Mouse (Mus musculus) heart, postnatal 25 days (tissue): ENCODE data around the gene Dock2. TPM values are rescaled to one million over a fixed set of nuclear protein-coding genes. Genes with fewer than 3 reads are reported as not detected.

Experiments used
- DNase-seq: peaks from one replicate; pipeline ENCODE4 v3.0.0; 2022; ENCODE audit warnings: low spot score
- intact Hi-C: fragments of 180-260 bp; cut with DNase I; formaldehyde crosslinking; loops from one replicate; pipeline ENCODE4 v1.15.1; 2025
- total RNA-seq, 2 experiments: library from RNA; stranded (reverse); gene quantifications; 2 replicates each; pipeline ENCODE4 v1.2.3; 2021

The Dock2 gene
- total RNA-seq, 2 experiments from 2014 or later: 2.2 to 2.5 TPM

- intact Hi-C loops: no loop called here
- no peak for DNase-seq
Observed at GRCm38 (mm10) chr11:34447891-34448290, 335.8 kb downstream of the Dock2 start.

GRCm38 (mm10) chr11:34438429-34438828, 345.3 kb downstream of the Dock2 start:
- intact Hi-C loops: no loop called here
- no peak for DNase-seq

GRCm38 (mm10) chr11:34437446-34437845, 346.2 kb downstream of the Dock2 start:
- no peak for DNase-seq
- intact Hi-C loops: no loop called here

GRCm38 (mm10) chr11:34431978-34432377, 351.7 kb downstream of the Dock2 start:
- DNase-seq: no peak
- intact Hi-C loops: no loop called here

GRCm38 (mm10) chr11:34431371-34431770, 352.3 kb downstream of the Dock2 start:
- intact Hi-C loops: no loop called here

GRCm38 (mm10) chr11:34430940-34431339, 352.8 kb downstream of the Dock2 start:
- intact Hi-C loops: no loop called here
- no peak for DNase-seq

More at GRCm38 (mm10) chr11:34431371-34431770, 352.3 kb downstream of the Dock2 start:
- no peak for DNase-seq

- DNase-seq: no peak
- intact Hi-C loops: no loop called here
Observed at GRCm38 (mm10) chr11:34427212-34427611, 356.5 kb downstream of the Dock2 start.

- intact Hi-C loops: no loop called here
- DNase-seq: no peak
Observed at GRCm38 (mm10) chr11:34424546-34424945, 359.1 kb downstream of the Dock2 start.

GRCm38 (mm10) chr11:34421061-34421460, 362.6 kb downstream of the Dock2 start:
- intact Hi-C loops: no loop called here
- DNase-seq: no peak

- intact Hi-C loops: no loop called here
- DNase-seq: no peak
Observed at GRCm38 (mm10) chr11:34416619-34416979, 367.1 kb downstream of the Dock2 start.

GRCm38 (mm10) chr11:34415884-34416618, 367.6 kb downstream of the Dock2 start:
- intact Hi-C loops: no loop called here
- DNase-seq: no peak

GRCm38 (mm10) chr11:34406850-34407249, 376.8 kb downstream of the Dock2 start:
- intact Hi-C loops: no loop called here
- DNase-seq: no peak

GRCm38 (mm10) chr11:34406309-34406708, 377.4 kb downstream of the Dock2 start:
- no peak for DNase-seq
- intact Hi-C loops: no loop called here

- intact Hi-C loops: no loop called here
- DNase-seq: no peak
Observed at GRCm38 (mm10) chr11:34405311-34405710, 378.4 kb downstream of the Dock2 start.

GRCm38 (mm10) chr11:34401343-34401742, 382.3 kb downstream of the Dock2 start:
- intact Hi-C loops: no loop called here
- no peak for DNase-seq

GRCm38 (mm10) chr11:34398555-34398954, 385.1 kb downstream of the Dock2 start:
- no peak for DNase-seq
- intact Hi-C loops: no loop called here

GRCm38 (mm10) chr11:34397661-34398060, 386.0 kb downstream of the Dock2 start:
- no peak for DNase-seq
- intact Hi-C loops: no loop called here

GRCm38 (mm10) chr11:34395802-34396201, 387.9 kb downstream of the Dock2 start:
- intact Hi-C loops: no loop called here
- DNase-seq: no peak

GRCm38 (mm10) chr11:34392105-34392504, 391.6 kb downstream of the Dock2 start:
- intact Hi-C loops: no loop called here
- DNase-seq: no peak

GRCm38 (mm10) chr11:34389261-34390116, 394.2 kb downstream of the Dock2 start:
- intact Hi-C loops: no loop called here
- DNase-seq: no peak

- no peak for DNase-seq
- intact Hi-C loops: no loop called here
Observed at GRCm38 (mm10) chr11:34385001-34385688, 398.5 kb downstream of the Dock2 start.
